Mouse (Mus musculus) lung, postnatal 0 days (tissue): Measurements from ENCODE around the gene Hk1.
A peak's percentile ranks its signal among the peaks of the same experiment; 100 is the strongest.

ENCODE experiments used
- CTCF ChIP-seq: IDR thresholded peaks from 2 replicates; pipeline ENCODE4 v1.5.1; 2016; ENCODE audit warnings: antibody characterized with exemption, mild to moderate bottlenecking
- EP300 ChIP-seq: IDR thresholded peaks from 2 replicates; pipeline ENCODE4 v1.6.1; 2016; ENCODE audit warnings: antibody characterized with exemption, mild to moderate bottlenecking, control low read depth

DNA sequence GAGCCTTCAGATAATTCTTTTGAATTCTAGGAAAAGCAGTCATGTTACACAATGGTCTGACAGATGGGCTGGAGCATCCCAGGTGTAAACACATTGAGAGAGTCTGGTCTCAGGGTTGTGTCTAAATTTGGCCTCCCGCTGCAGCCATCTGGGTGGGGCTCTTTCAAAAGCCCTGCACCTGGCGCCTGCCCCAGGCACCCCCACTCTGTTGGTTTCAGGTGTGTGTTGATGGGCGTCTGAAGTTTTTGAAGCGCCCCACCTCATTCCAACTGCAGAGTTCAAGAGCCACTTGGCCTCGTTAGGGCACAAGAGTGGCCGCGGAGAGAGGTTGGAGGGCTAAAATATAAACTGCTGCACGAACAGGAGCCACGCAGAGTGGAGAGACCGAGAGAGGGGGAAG lies 137.3 kb downstream of the Hk1 start:
- TF ChIP-seq CTCF = no peak
- TF ChIP-seq EP300 = peak; percentile 91
